Mouse (Mus musculus): ENCODE results near the gene Ttc30b.
"Not testable (repeated sequence)": the region's sequence is repeated elsewhere in the genome, so short reads cannot be mapped to it uniquely, and the experiment has no call there.

Ttc30b gene

DNA sequence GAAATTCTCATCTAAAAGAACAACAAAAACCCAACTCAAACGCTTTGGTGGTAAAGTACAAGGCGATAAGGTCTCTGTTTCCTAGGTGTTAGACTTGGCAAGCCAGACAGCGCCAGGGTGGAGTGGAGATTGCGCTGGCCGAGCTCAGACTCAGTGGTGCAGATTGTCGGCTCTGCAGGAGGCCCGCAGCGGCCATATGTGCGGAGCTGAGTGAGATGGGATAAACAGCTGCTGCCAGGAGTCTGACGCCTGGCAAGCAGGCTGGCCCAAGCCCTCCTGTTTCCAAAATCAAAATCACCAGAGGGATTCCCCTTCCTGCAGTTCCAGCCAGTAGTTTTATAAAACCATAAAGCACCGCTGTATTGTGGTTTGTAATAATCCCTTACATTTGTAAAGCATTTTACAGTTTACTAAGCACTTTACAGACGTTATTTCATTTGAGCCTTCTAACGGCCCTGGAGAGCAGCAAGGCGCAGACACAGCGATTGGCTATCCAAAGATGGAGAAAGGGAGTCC lies 21.5 kb upstream of the Ttc30b start:
- in situ Hi-C loops (cut with MboI; ENCODE audit: unreplicated experiment in 2 of 2): loop anchor here (5.0 to 25.0 kb wide), 4 partner anchors 73 to 1273 kb away; partner anchors contain the start of genes Hoxd10 (in 1 of the 2), Hoxd11 (in 1 of the 2), Hoxd12 (in 1 of the 2) and Hoxd3 (in 1 of the 2)

DNA sequence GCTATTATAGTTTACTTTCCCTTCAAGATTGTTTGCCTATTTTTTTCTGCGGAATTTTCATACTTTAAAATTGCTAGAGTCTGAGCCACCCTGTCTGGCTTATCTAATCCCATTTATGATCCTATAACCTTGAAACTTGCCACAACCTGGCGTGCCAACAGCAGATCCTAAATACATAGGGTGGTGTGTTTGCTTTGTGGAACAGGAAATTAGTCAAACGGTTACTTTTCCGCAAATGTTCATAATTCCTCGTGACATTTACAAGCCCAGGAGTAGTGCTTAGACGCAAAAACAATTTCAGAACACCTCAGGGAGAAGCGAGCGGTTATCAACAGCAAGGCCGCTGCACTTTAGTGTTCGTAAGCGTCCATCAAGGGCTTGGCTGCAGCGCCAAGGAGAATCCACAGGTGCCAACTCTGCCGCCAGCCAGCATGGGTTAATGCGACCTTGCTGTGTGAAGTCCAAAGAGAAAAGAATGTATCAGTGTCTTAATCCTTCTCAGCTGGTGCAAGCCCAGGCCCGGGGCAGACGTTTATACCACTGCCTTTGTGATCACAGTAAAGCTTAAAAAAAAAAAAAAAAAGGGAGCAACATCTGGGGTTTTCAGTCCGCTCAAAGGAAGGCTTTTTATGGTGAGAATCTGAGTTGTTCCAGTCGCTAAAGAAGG lies 20.9 kb upstream of the Ttc30b start:
- in situ Hi-C loops (cut with MboI; ENCODE audit: unreplicated experiment in 2 of 2): loop anchor here (25.0 kb wide), 2 partner anchors 1247 to 1272 kb away; partner anchors contain the start of genes Hoxd10 (in 1 of the 2), Hoxd11 (in 1 of the 2), Hoxd12 (in 1 of the 2) and Hoxd3 (in 1 of the 2)

DNA sequence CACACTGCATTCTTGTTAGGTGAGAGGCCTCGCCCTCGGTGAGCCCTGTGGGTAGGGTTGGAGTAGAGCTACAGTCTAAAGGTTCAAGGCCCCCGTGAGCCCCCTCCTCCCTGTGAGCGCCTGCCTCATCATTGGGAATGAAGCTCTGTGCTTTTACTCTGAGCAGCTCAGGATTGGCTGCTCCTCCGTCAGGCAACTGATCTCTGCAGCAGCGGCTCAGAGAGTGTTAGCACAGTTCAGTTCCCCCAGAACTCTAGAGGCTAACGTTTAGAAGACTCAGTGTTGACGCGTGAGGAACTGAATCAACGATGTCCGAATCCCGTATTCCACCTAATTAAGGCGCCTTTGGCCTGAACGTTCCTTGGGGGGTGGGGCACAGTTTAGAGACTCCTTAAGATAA lies 17.3 kb upstream of the Ttc30b start:
- in situ Hi-C loops (cut with MboI; ENCODE audit: unreplicated experiment in 2 of 2): loop anchor here (25.0 kb wide), 2 partner anchors 1243 to 1268 kb away; partner anchors contain the start of genes Hoxd10 (in 1 of the 2), Hoxd11 (in 1 of the 2), Hoxd12 (in 1 of the 2) and Hoxd3 (in 1 of the 2)

DNA sequence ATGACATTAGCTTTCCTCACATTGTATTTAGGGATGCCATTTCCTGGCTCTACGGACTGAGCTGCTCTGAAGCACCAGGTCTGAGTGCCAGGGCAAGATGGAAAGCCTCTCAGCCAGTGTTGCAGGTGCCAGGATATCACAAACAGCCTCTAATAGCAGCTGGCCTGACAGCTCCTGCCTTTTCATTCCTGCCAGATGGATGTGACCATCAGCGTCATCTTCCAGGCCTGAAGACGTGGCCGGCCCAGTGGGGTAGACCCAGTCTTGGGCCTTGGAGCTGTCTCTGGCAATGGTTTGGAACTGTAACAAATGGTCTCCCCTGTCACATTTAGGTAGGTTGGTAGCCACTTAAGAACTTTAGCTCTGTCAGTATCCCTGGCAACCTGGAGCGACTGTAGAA lies 14.9 kb upstream of the Ttc30b start:
- in situ Hi-C loops (cut with MboI; ENCODE audit: unreplicated experiment in 2 of 2): loop anchor here (5.0 to 25.0 kb wide), 3 partner anchors 66 to 1266 kb away; partner anchors contain the start of genes Hoxd10 (in 1 of the 2), Hoxd11 (in 1 of the 2), Hoxd12 (in 1 of the 2) and Hoxd3 (in 1 of the 2)

DNA sequence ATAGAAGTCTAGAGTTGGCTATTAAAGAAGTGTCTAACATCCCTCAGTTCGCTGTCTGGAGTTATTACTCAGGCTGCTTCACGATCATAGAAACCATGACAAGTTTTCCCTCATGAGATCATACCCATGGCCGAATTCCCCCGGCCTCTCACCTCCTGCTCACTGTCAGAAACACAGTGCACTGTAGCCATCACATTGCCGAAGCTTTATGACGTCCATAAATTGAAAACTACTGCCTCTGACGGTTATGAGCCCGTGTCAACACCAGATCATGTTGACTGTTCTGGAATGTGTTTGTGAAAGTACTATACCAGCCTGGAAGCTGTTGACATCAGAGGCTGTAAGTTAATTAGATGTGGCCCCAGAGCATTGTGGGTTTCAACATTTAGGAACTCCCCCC lies 12.3 kb upstream of the Ttc30b start:
- in situ Hi-C loops (cut with MboI; ENCODE audit: unreplicated experiment in 2 of 2): loop anchor here (5.0 to 25.0 kb wide), 3 partner anchors 63 to 1263 kb away; partner anchors contain the start of genes Hoxd10 (in 1 of the 2), Hoxd11 (in 1 of the 2), Hoxd12 (in 1 of the 2) and Hoxd3 (in 1 of the 2)

DNA sequence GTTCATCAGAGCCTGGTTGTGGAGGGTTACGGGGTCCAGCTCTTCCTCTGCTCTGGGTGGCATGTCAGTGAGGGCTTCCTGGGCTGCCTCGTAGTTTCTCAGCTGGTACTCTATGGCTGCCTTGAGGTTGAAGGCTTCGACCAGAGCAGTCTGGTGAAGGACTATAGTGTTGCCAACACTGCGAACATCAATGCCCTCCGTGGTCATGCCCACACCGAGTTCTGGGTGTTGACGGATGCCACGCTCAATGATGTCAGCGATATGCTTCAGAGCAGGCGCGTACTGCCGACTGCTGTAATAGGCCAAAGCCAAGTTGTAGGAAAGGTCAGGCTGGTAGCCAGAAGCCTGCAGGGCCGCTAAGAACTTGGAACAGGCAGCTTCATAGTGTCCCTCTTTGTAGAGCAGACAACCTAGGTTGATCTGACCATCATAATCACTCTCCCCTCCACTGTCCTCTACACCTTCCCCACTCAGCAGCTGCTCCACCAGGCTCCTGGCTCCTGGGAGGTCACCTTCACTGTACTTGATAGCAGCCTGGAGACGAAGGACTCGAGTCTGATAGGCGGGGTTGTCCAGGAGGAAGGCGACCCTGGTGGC lies 767 bp downstream of the Ttc30b start:
- in situ Hi-C loops (cut with MboI; ENCODE audit: unreplicated experiment in 2 of 2): not testable (repeated sequence)

DNA sequence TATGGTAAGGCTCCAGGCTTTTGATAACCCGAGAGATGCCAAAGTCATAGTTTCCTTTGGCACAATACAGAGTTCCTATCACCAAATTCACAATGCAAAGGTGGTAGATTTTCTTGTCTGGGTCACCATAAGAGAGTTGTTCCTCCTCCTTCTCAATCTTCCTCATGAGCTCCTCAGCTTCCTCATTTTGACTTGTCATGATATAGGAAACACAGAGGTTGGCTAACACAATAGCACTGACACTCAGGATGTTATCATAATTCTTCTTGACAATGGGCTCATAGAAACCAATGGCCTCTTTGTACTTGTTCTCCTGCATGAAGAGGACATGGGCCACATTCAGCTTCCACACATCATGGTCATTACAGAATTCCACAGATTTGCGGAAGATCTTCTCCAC lies 1.7 kb downstream of the Ttc30b start:
- in situ Hi-C loops (cut with MboI; ENCODE audit: unreplicated experiment in 2 of 2): not testable (repeated sequence)

DNA sequence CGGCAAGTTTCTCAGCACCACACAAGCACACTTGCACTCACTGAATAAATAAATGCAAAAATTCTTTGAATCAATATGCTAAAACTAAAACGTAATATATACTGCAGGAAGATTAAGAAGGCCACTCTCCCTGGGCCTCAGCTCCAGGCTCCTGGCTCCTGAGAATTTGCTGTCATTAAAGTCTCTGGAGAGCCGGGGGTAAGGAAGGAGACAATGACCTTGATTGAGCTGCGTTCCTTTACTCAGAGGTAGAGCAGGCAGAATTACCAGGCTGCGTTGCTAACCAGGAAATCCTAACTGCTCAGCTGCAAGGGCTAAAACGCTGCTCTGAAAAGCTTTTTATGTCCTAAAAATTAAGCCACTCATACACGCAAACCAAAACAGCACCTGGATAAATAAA lies 4.8 kb downstream of the Ttc30b start:
- in situ Hi-C loops (cut with MboI; ENCODE audit: unreplicated experiment in 2 of 2): no loop called here

DNA sequence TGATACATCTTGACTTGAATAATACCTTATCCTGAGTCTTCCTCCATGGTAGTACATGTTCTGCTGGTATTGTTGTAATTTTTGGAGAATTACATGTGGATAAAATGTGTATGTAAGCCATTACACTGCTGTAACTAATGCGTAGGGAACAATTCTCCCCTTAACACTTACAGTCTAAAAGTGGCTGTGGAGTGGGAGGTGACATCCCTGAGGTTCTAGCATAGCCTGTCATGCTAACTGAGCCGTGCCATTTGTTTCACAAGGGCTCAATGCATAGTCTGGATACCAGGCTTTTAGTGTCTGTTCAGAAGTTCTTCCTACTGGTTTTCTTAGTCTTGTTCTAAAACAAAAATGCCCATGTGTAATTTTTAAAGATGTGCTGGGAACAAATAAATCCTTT lies 7.4 kb downstream of the Ttc30b start:
- in situ Hi-C loops (cut with MboI; ENCODE audit: unreplicated experiment in 2 of 2): no loop called here

DNA sequence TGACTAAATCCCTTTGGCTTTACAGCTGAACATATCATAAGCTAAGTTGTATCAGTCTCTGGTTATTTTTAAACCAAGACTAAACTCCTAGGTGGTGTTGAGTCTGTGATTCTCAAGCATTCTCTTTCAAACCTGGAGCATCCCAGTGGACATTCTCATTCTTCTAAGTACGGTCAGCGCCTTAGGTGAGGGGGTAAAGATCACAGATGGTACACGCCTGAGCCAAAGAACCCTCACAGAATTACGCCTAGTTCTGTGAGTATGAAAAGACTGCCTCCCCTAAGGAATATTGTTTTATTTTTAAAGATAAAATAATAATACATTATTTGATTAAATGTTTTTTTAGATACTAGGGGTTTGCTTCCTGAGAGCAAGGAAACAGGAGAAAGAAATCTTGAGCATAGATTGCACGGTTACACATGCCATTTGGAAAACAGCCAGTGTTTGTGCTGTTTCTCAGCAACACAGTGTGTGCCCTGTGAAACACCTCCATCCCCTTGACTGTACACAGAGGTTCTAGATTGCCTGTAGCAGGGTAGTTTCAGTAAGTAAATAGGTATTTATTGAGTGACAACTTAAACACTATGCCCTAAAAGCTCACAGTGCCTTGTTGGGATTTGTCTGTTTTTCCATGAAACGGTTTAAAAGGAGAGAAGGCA lies 8.5 kb downstream of the Ttc30b start:
- in situ Hi-C loops (cut with MboI; ENCODE audit: unreplicated experiment in 2 of 2): no loop called here

DNA sequence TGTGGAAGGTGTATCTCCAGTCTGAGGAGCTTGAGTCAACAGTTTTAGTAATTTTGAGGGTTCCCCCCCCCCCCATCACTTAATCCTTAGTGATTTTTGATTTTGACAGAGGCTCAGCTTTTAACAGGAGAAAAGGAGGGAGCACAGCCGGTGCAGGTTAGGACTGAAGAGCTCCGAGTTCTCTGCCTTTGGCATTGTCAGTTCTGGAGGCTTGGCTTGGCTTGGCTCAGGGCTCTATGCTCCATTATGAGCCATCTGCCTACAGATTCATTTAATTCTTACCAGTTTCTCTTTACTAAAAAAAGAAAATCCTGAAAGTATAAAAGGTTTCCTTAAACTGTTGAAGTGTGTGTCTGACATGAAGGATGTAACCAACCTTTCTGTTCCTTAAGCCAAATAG lies 9.2 kb downstream of the Ttc30b start:
- in situ Hi-C loops (cut with MboI; ENCODE audit: unreplicated experiment in 2 of 2): no loop called here

DNA sequence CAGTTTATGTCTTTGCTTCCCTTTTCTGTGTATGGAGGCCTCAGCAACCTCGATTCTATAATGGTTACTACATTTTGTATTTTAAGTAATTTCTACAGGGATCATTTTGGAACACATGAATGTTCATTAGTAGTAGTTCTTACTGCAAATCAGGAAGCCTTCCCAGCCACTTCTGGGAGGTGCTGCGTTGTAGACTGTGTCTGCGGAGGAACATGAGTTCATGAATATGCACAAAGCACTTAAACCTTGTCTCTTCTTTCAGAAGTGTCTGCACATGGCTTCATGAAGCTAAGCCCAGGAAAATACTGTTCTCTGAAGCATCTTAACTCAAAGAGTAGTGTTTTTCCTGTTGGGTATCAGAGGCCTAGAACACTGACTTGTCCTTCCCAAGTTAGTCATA lies 10.4 kb downstream of the Ttc30b start:
- in situ Hi-C loops (cut with MboI; ENCODE audit: unreplicated experiment in 2 of 2): no loop called here

DNA sequence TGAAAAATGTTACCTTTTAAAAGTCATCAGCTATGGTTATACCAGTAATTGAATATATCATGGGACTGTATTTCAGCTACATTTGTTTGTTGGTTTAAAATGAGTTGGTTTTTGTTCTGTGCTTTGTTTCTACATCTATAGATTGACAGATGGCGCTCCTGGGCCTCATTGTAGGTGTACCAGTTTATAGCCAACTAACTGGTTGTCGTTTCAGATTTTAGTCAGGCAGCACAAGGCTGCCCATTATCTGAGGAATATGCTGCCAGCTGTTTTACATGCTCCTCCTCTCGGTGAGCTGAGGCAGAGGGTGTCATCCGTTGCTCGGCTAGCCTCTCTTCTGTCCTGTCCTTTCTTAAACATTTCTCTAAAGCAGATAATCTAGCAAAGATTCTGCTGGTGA lies 12.3 kb downstream of the Ttc30b start:
- in situ Hi-C loops (cut with MboI; ENCODE audit: unreplicated experiment in 2 of 2): no loop called here

DNA sequence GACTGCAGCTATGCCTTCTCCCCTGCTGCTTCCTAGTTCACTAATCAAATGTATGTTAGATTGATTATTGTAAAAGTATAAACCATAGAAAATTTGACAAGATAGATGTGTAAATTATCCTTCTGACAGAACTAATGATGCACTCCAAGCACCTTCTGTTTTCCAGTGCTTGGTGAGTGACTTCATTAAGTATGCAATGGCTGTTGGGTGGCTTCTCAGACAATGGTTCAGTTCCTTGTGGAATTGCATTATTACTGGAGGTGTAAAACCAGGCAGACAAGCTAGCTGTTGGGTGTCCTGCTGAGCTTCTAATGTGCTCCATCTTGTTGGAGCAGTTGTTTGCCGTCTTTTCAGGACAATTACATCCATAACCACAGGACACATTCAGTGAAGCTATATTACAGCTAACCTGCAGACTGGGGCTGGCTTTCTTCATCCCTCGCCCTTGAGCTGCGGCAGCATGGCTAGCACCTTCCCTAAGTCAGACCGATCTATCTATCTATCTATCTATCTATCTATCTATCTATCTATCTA lies 14.5 kb downstream of the Ttc30b start:
- in situ Hi-C loops (cut with MboI; ENCODE audit: unreplicated experiment in 2 of 2): no loop called here

DNA sequence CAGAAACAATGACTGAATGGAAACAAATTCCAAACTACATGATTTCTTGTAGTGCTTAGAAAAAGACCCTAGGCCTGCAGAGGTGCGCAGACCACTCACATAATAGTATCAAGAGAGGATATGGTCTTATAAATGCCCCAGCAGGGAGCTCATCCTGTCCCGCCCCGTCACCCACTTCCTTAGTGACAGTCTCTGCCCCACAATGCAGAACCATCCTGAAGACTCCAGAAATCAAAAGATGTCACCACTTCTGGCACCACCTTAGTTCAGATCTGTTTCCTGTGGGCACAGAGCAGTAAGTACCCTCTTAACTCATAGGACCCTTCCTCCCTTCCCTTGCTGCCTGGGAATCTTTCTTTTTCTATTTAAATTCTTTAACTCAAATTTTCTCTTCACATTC lies 23.3 kb downstream of the Ttc30b start:
- in situ Hi-C loops (cut with MboI; ENCODE audit: unreplicated experiment in 2 of 2): no loop called here

DNA sequence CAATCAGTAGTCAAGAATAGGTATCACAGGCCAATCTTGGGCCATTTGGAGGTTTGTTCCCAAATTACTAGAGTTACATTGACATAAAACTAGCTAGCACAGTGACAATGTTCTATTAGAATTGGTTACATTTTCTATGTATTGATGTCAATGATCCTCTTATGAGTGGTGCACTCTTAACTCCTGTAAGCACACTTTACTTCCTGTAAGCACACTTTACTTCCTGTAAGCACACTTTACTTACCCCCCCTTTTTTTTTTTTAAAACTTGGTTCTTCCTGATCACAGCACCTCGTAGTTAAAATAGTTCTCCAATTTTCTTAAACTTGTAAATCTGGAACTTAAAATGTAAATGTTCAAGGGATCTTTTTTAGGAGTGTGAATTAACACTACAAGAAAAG lies 31.2 kb downstream of the Ttc30b start:
- in situ Hi-C loops (cut with MboI; ENCODE audit: unreplicated experiment in 2 of 2): no loop called here

DNA sequence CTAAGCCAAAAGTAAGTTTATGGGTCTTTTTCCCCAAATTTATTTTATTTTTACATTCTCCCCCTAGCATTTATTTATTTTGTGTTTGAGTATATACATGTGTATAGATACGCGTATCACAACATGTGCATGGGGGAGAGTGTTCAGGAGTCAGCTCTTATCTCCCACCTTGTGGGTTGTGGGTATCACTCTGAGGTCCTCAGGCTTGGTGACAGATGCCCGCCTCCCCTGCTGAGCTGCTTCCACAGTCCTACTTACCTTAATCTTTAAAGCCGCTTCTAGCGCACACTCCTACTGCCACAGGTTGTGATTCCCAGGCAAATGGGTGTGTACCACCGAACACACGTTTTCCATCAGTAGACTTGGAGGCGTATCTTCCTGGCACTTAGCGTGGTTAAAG lies 36.5 kb downstream of the Ttc30b start:
- in situ Hi-C loops (cut with MboI; ENCODE audit: unreplicated experiment in 2 of 2): no loop called here

DNA sequence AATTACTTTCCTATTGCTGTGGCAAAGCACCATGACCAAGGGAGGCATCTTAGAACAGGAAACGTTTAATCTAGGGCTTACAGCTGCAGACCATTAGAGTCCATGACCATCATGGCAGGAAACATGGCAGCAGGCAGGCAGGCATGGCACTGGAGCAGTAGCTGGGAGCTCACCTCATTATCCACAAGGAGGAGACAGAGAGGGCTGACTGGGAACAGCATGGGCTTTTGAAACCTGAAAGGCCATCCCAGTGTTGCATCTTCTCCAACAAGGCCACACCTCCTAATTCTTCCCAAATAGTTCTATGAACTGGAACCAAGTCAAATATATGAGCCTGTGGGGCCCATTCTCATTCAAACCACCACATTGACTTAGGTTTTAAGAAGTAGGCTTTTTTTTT lies 38.1 kb downstream of the Ttc30b start:
- in situ Hi-C loops (cut with MboI; ENCODE audit: unreplicated experiment in 2 of 2): no loop called here

DNA sequence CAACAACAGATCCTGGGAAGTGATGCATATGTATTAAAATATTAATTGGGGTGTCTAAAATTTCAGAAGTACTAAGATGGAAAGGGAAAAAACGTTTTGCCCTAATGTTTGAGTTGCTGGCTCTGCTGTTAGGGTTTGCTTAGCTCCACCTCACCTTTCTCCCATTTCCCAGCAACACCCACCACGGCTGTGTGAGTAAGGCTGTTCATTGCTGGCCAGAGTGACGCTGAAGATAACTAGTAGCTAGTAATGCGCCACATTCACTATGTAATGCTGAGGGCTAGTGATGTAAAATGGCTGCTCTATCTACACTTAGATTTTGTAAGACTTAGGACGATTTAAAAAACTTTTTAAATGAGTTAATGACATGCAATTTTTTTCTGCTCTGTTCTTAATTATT lies 42.7 kb downstream of the Ttc30b start:
- in situ Hi-C loops (cut with MboI; ENCODE audit: unreplicated experiment in 2 of 2): loop anchor here in 1 of 2 experiments (25.0 kb wide), 2 partner anchors 217 to 1817 kb away; no protein-coding TSS in a partner anchor

DNA sequence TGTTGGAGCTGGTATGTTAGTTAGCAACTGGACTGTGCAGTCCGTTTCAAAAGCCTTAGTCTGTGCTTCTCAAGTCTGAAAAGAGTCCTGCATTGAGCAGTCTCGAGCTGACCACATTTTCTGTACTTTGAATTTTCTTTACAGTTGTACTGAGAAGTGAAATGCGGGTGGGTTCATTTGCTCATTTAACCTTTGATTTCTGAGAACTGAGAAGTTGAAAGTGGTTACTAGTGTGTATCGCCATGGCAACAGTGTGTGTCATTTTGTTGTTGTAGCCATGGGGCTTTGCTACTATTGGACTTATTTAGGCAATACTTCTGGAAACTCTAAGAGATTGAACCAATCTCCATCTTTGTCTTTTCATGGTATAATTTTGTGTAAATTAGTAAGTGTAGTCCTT lies 46.4 kb downstream of the Ttc30b start:
- in situ Hi-C loops (cut with MboI; ENCODE audit: unreplicated experiment in 2 of 2): loop anchor here in 1 of 2 experiments (25.0 kb wide), 2 partner anchors 220 to 1820 kb away; no protein-coding TSS in a partner anchor

Measured in v-Abl transformed pro-B cells (cell line).